Mouse (Mus musculus): ENCODE measurements around the gene Ankrd11.

Gene Ankrd11

GRCm38 (mm10) chr8:122883671-122884070, 158.4 kb downstream of the Ankrd11 start:
- DNase-seq: no peak

- DNase-seq: no peak
Observed at GRCm38 (mm10) chr8:122880302-122880701, 161.8 kb downstream of the Ankrd11 start.

GRCm38 (mm10) chr8:122878231-122878630, 163.8 kb downstream of the Ankrd11 start:
- DNase-seq: no peak

GRCm38 (mm10) chr8:122875186-122875585, 166.9 kb downstream of the Ankrd11 start:
- no peak for DNase-seq

- DNase-seq: peak; percentile 51
Observed at GRCm38 (mm10) chr8:122873171-122873570, 168.9 kb downstream of the Ankrd11 start.

GRCm38 (mm10) chr8:122871663-122872062, 170.4 kb downstream of the Ankrd11 start:
- DNase-seq: no peak

GRCm38 (mm10) chr8:122870377-122870863, 171.7 kb downstream of the Ankrd11 start:
- peak; percentile 85 for DNase-seq

GRCm38 (mm10) chr8:122867982-122868381, 174.1 kb downstream of the Ankrd11 start:
- no peak for DNase-seq

GRCm38 (mm10) chr8:122866231-122866630, 175.8 kb downstream of the Ankrd11 start:
- DNase-seq: no peak

- DNase-seq: peak; percentile 77
Observed at GRCm38 (mm10) chr8:122865441-122865840, 176.6 kb downstream of the Ankrd11 start.

GRCm38 (mm10) chr8:122864719-122865129, 177.4 kb downstream of the Ankrd11 start:
- no peak for DNase-seq

GRCm38 (mm10) chr8:122859843-122860242, 182.2 kb downstream of the Ankrd11 start:
- no peak for DNase-seq

GRCm38 (mm10) chr8:122856288-122856687, 185.8 kb downstream of the Ankrd11 start:
- no peak for DNase-seq

GRCm38 (mm10) chr8:122855123-122855522, 187.0 kb downstream of the Ankrd11 start:
- no peak for DNase-seq

- DNase-seq: no peak
Observed at GRCm38 (mm10) chr8:122854388-122854787, 187.7 kb downstream of the Ankrd11 start.

- DNase-seq: no peak
Observed at GRCm38 (mm10) chr8:122853340-122853771, 188.7 kb downstream of the Ankrd11 start.

- DNase-seq: no peak
Observed at GRCm38 (mm10) chr8:122852546-122852905, 189.6 kb downstream of the Ankrd11 start.

- no peak for DNase-seq
Observed at GRCm38 (mm10) chr8:122851692-122852545, 190.2 kb downstream of the Ankrd11 start.

- no peak for DNase-seq
Observed at GRCm38 (mm10) chr8:122850641-122851240, 191.3 kb downstream of the Ankrd11 start.

- DNase-seq: no peak
Observed at GRCm38 (mm10) chr8:122849152-122849910, 192.7 kb downstream of the Ankrd11 start.

GRCm38 (mm10) chr8:122847829-122848561, 194.1 kb downstream of the Ankrd11 start, which contains the start of gene Cdh15:
Gene Cdh15, plus strand, starts transcription at chr8:122847966.
- DNase-seq: peak; percentile 76

GRCm38 (mm10) chr8:122845662-122846061, 196.4 kb downstream of the Ankrd11 start:
- DNase-seq: no peak

Measured in thymus, postnatal 4 days (tissue).